Mouse (Mus musculus): Measurements from ENCODE around the gene Fos.

Fos gene

GRCm38 (mm10) chr12:85473481-85474297 is at the start of gene Fos:
Gene Fos (plus strand): TSS chr12:85473890.
- peak; percentile 87 for DNase-seq

DNA sequence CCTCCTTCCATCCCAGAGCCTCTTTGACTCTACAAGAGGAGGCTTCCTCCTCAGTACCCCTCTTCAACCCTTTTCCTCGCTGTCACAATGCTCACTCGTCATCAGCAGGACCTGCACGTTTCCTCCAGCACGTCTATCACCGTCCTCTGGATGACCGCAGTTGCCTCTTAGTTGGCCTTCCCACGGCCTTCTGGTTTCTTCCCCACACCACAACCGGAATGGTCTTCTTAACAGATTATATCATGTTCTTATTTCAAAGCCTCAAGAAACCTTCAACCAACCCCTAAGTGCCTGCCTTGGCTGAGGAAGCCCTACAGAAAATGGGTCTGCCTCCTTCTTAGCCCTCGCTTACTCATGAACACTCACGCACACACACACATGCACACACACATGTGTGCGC is 48.0 kb upstream of the Fos start:
- no peak for DNase-seq

GRCm38 (mm10) chr12:85426126-85426525 is 47.6 kb upstream of the Fos start:
- no peak for DNase-seq

DNA sequence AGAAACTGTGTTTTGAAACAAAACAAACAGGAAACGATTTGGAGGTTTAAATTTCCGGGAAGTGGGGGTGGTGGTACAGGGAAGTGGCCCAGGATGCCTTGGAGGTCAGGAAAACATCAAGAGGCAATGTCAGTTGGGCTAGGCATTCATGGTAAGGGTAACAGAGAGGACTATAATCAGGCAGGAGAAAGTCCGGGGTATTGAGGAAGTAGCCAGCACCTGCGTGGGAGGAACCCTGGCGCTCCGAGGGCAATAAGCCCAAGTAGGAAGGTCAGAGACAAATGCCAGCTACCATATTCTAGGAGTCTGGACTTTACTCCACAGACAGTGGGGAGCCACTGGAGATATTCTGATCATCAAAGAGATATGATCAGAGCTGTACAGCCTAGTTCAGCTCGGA is 45.9 kb upstream of the Fos start:
- no peak for DNase-seq

DNA sequence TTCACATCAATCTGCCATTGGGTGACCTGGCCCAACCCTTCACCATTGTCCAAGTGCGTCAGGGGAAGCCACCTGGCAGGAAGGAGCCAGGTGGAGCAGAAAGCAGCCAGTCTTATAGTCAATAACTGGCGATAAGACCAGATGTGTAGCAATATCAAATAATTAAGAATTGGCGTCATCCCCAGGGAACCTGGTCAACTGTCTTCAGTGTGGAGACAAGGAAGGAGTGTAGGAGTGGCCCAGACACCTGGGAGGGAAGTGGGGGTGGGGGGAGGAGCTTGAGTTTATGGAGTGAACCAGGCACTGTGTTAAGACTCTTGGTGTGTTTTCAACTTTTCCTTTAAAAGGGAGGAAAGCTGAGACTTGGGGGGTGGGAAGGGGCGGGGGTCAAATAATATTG is 43.7 kb upstream of the Fos start:
- DNase-seq: no peak

DNA sequence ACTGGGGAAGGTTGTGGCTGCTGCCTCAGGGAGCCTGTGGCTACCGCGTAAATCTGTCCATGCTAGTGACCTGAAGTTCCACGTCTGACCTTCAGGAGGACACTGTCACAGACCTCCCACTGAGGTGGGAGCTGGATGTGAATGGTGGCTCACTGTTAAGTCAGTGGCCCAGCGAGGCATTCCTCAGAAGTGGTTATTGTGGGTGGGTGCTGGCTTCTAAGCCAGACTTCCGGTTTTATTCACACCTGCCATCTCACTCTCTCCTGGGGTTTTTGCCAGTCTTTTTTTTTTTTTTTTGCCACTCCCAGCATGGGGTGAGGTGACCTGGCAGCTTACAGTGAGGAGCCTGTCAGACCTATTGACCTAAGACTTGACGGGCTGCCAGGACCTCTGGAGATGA is 43.3 kb upstream of the Fos start:
- no peak for DNase-seq

DNA sequence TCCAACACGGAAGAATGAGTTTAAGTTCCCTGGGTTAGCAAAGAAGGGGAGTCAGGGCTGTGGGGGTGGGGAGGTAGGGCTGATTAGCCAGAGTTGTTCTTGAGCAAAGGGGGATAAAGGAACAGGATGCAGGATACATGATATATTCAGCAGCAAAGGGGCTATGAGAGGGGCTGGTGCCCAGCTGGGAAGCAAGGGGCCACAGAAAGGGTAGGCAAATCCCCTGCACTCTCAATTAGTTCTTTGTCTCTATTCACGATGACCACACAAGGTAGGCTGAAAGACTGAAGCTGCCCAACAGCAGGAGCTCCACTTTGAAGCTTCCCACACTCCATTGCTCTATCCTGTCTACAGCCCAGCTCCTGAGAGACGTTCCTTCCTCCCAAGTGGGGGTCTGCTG is 39.8 kb upstream of the Fos start:
- DNase-seq: no peak

DNA sequence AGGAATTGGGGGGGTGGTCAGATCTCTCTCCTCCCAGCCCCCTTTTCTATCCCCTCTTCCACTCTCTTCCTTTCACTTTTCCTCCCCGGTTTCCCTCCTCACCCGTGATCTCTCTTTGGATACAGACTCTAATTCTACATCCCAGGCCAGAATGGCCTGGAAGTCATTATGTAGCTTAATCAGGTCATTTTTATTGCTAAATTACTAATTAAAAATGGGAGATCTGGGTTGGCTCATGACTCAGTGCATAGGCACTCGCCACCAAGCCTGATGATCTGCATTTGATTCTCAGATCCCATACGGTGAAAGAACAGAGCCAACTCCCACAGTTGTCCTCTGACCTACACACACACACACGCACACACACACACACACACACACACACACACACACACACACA is 39.2 kb upstream of the Fos start:
- DNase-seq: no peak

DNA sequence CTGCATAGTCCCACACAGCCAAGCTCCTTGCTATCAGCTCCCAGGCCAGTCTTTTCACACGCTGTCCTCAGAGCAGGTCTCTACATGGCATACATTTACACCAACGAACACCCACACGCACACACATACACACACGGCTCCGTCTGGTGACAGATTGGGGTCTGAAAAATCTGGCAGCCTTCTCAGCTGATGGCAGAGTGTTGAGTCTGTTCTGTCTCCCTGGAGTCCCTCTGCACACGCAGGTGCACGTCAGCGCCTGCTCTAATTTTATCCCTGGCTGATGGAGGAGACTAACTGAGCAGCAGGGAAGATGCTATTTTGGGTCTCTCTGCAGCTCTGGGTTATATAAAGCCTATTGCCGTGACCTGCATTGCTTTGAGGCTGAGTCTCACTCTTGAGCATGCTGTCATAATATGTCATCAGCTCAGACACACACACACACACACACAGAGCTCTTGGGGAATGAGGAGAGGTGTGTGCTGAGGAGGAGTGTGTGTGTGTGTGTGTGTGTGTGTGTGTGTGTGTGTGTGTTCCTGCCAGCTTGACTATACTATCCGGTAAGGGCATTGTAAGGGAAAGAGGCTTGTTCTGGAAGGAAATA is 37.6 kb upstream of the Fos start:
- DNase-seq: peak; percentile 92

DNA sequence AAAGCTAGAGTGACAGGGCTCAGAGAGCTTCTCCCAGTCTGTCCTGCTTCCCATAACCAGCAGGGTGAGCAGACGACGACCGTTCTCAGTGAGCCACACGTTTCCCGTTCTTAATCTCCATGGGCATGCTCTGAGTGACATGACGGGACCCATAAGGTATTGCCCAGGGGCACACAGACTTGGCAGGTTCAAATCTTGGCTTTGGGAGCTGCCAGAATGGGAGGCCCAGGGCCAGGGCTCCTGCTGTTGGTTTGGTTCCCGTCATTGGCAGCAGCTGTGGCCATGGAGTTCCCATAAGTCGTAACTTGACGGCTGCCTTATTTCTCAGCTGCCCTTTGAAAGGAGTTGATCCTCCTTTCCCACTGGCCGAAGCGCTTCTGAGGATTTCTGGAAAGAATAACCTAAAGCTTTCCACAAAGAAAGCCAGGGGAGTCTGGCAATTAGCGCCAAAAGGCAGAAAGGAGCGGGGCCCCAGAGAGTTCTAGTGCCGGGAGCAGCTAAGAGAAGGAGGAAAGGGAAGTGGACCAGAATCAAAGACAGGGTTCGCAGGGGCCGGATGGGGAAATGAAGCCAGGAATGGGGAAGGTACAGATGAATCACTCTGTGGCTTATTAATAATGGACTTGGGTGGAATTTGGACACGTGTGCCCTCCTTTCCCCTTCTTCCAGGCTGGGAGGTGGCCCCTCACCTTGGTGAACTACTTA is 36.4 kb upstream of the Fos start:
- DNase-seq: no peak

GRCm38 (mm10) chr12:85443456-85443855 is 30.2 kb upstream of the Fos start:
- no peak for DNase-seq

DNA sequence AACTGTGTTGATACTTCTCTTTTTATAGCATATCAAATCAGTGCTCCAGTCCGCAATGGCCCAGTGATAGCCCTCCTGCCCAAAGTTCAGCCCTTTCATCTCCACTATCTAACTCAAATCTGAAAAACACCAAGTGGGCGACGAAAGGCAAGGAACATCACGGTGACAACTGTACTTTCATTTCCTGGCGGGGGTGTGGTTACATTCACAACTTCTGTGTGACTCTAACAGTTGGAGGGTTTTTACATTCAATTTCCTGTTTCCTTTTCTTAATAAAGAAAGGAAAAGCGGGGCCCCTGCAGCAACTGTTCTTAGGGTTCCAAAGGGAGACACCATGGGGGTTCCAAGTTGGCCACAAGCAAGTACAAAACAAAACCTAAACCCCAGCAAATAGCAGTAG is 29.0 kb upstream of the Fos start:
- DNase-seq: no peak

GRCm38 (mm10) chr12:85447009-85447408 is 26.7 kb upstream of the Fos start:
- no peak for DNase-seq

GRCm38 (mm10) chr12:85447490-85447889 is 26.2 kb upstream of the Fos start:
- DNase-seq: no peak

DNA sequence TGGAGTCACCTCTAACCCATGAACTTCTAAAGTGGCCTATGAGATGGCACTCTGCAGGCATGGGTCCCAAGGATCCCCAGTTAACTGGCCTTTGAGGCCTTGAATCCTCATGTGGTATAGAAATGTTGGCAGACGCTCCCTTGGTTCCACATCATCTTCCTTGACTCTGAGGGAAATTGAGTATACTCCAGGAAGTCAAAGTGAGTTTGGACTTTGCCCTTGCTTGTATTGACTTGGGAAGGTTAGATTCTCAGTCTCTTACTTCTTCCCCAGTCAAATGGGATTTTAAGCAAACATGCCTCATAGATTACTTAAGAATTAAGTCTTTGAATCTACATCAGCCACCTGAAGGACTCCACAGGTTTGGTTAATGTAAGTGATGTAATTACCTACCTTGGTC is 24.2 kb upstream of the Fos start:
- DNase-seq: no peak

DNA sequence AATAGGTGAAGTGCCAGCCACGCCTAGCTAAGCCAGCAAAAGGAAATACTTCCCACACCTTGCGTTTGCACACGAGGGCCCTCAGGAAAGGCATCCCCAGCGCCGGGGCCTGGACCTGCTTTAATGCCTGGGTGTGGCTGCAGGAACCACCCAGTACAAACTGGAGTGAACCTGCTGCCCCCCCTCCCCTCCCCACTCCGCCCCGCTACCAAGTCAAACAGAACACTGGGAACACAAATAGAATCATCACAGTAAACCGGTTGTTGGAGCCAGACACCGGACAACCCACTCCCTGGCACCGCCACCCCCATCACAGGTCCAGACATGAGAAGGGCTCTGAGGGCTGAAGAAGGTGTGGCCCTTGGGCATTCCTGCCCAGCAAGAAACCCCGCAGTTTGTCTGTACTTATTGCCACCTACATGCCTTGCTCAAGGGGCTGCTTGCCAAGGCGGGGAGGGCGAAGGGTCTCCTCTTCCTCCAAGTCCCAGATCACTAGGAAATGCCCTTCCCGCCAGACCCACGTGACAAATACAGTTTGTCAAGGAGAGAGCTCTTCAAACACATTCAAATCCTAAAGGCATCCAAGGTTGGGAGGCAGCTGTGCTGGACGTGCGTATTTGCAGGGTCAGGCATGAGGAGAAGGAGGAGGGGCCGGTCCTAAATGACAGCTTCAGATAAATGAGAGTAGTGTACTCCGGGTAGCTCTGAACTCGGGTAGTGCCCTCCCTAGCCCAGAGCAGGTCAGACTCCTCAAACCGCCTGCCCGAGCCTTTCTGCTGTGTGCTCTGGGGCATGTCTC is 21.8 kb upstream of the Fos start:
- no peak for DNase-seq

DNA sequence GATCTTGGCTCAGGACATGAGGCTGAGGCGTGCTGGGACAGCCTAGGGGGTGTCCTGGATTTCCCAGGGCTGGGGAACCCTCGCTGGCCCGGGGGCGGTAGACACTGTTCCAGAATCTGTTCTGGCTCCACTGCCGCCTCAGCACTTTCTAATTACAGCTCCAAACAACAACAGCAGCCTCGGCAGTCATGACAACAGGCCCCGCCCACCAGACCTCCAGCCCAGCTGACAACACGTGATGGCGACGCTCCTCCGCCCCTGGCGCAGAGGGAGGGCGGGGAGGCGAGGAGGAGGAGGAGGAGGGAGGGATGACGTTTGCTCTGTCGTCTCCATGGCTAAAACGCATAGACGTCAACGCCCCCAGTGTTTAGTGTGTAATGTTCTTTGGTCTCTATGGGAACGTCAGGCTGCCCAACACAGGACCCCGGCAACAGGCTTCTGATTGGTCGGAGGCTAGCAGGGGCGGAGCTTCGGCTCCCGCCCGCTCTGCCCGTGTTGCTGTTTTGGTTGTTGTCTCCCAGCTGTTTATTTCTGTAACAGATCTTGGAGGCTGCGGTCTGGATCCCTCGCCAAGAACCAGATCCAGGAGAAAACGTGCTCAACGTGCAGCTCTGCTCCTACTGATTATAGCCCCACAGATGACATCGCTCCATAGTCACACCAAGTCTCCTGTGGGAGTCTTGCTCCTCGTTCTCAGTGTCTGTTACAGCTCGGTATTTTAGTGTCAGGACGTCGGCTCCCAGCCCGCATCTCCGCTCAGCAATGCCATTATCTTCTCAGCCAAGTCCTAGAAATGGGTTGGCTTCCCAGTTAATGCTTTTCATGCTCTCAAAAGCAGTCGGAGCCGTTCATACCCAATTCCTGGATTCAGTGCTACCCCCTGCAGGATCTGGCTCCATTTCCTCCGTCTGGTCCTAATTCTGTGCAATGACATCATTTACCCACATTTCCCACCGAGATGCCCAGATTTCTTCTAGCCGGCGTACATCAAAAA is 18.3 kb upstream of the Fos start:
- DNase-seq: peak; percentile 98

- DNase-seq: no peak
Observed at GRCm38 (mm10) chr12:85456276-85456675, 17.4 kb upstream of the Fos start.

DNA sequence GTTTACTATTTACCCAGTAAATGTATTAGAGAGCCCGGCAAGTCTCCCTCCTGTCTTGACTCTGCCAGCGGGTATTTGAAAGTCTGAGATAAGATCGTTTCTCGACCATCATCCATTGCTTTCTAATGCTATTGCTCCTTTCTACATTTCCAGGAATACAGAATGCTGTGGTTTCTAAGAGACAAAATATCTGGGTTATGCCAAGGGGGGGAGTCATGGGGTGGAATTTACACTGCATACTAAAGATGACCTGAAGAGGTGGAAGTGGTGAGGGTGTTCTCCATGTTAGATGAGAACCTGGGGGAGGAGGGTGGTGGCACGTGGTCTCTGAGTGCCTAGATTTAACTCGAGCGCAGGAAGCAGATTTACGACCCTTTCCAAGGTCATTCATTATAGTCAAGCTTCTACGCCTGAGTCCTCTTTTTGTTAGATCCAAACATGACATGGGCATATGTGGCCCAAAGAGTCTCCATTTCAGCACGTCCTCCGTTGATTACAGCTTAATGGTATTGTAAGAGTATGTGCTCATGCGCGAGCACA is 16.7 kb upstream of the Fos start:
- no peak for DNase-seq

DNA sequence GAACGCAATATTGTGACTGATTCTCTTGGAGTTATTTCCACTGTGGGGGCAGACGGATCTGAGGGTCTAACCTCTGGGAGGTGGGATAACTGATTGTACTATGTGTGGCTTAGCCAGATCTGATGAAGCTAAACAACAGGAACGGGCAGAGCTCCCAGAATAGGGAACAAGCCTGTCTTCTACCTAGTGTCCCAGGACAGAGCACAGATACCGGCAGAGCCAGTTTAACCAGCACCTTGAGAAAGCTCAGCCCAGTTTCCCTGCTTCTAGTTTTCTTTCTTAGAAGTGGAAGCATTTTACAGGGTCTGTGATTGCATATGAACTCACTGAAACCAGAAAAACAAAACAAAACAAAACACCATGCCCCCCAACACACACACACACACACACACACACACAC is 13.9 kb upstream of the Fos start:
- DNase-seq: no peak

- no peak for DNase-seq
Observed at GRCm38 (mm10) chr12:85461913-85462663, 11.6 kb upstream of the Fos start.
